Mouse (Mus musculus) ES-E14 (cell line): Measurements from ENCODE around the gene Tanc1.

ENCODE experiments used
- CHD2 ChIP-seq: IDR thresholded peaks from 2 replicates; pipeline ENCODE4 v1.6.1; 2014; ENCODE audit warnings: mild to moderate bottlenecking, low read depth, low read length, inconsistent platforms
- HCFC1 ChIP-seq: IDR thresholded peaks from 2 replicates; pipeline ENCODE4 v1.6.1; 2012; ENCODE audit warnings: low read length, inconsistent platforms, borderline replicate concordance; ENCODE audit not compliant: insufficient read depth
- MAFK ChIP-seq: IDR thresholded peaks from 2 replicates; pipeline ENCODE4 v1.6.1; 2014; ENCODE audit warnings: mild to moderate bottlenecking, low read depth, low read length, inconsistent platforms; ENCODE audit not compliant: insufficient read depth
- ZC3H11A ChIP-seq: IDR thresholded peaks from 2 replicates; pipeline ENCODE4 v1.6.1; 2012; ENCODE audit warnings: low read depth, mild to moderate bottlenecking, inconsistent platforms, low read length, borderline replicate concordance
- ZNF384 ChIP-seq: IDR thresholded peaks from 2 replicates; pipeline ENCODE4 v1.6.1; 2012; ENCODE audit warnings: low read depth, low read length, inconsistent platforms

- TF ChIP-seq MAFK (no peak), ZC3H11A (no peak), HCFC1 (no peak), ZNF384 (no peak), CHD2 (no peak)
These were observed 40.9 kb downstream of the Tanc1 start for GRCm38 (mm10) chr2:59652702-59653101.
